Mouse (Mus musculus): ENCODE data around the gene Olfr1368.
"Not testable (repeated sequence)": the region's sequence is repeated elsewhere in the genome, so short reads cannot be mapped to it uniquely, and the experiment has no call there.

Olfr1368 gene

DNA sequence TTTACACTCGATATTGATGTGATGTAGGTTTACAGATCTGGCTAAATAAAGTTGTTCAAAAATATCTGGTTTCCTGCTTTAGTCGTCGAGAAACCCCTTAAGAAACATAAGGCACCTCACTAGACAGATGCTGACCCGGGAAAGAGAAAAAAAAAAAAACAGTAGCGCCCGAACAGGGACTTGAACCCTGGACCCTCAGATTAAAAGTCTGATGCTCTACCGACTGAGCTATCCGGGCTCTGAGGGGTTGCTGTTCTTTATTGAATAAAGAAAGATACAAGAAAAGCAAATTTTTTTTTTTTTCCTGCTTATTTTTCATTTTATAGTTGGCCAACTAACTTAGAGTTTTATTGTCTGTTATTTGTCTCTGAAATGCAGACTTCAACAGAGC lies 22.2 kb upstream of the Olfr1368 start:
- DNase-seq (ENCODE audit: low spot score in 2 of 2), result peak in 1 of 2 experiments; percentile 46

DNA sequence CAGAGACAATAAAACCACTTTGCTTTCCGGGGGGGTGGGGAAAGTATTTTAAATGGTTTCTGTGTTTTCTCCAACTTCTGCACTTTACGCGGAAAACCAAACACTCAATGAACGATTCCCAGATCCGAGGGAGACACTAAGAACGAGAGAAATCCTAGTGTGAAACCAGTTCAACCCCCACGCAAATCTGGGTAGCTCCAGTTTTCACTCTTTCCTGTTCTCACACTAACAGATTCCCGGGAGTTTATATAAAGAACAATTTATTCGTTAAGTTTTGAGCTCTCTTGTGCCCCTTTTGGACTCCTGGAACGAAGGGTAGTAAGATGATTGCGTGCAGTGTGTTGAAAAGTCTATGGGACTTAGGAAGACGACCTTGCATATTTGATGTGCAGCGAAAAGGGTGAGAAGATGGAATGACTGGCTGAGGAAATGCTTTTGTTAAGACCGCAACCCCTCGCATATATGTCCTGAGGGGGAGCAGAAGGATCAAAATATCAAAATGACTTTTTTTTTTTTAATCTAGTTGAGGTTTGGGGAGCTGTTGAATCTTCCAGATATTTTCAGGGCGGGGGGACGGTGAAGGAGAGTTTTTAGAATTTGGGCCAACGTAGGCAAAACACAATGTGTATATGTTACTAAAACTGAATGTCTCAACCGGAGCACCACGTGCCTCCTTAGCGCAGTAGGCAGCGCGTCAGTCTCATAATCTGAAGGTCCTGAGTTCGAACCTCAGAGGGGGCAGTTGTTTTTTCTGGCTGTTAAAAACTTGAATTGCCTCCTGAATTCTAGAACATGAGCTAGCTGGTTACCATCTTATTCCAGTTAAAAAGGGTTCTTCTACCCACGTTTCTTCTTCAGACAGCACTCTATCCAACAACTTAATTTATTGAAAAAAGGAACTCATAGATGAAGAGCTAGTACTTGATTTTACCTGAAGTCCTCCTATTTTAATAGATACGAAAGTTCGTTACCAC lies 21.6 kb upstream of the Olfr1368 start:
- peak; percentile 64 to 85 for DNase-seq (ENCODE audit: low spot score in 2 of 2)

- DNase-seq (ENCODE audit: low spot score in 2 of 2), result no peak
Measured at GRCm38 (mm10) chr13:21162591-21162990, 16.9 kb upstream of the Olfr1368 start.

DNA sequence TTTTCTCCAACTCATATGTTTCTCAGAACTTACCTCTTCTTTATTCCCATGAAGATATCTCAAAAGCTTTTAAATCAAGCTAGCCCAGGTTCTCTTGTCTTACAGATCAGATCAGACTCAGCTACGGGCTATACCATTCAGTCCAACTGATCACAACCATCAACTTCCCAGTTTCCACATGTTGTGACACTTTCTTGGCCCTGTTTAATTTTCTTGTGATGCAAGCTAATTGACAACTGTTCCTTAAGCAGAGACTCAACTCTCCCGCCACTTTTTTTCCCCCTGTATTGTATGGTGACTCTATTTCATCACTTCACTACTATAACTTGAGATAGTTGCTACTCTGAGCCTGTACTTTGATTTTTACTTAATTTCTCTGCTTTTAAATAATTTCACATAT lies 15.9 kb upstream of the Olfr1368 start:
- DNase-seq (ENCODE audit: low spot score in 2 of 2), result no peak

DNA sequence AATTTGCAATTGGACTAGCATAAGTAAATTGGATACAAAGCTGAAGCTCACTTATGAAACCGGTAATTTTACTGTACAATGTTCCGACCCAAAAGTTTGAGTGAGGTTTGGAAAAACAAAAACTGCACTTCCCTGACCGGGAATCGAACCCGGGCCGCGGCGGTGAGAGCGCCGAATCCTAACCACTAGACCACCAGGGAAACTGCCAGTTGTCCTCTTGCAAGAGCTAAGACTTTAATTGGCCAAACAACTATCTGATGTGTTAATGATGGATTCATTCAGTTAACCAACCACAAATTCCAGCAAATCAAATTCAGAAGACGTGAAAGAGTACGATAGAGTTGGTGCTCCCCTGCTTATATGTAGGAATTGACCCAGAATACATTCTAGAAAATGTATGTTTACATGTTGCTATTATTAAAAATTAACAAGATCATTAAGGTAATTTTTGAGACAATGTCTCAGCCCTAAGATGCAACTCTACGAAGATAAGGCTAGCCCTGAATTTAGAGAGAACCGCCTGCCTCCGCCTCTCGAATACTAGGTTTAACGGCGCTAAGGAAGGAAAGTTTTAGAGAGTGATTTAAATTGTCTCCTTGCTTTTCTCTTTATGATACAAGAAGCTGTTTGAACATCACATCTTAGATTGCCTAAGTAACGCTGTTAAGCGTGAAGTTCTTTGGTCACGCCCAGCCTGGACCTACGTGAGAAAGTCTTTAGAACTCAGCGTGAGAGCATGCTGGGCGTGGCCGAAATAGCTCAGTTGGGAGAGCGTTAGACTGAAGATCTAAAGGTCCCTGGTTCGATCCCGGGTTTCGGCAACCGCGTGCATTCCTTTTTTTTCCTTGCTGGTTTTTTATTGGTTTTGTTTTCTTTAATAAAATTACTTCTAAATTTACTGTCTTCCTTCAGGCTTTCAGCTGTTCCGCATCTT lies 15.3 kb upstream of the Olfr1368 start:
- peak; percentile 70 to 92 for DNase-seq (ENCODE audit: low spot score in 2 of 2)

- no peak for DNase-seq (ENCODE audit: low spot score in 2 of 2)
Measured at GRCm38 (mm10) chr13:21160041-21160511, 14.4 kb upstream of the Olfr1368 start.

- DNase-seq (ENCODE audit: low spot score in 2 of 2), result no peak
Measured at GRCm38 (mm10) chr13:21159475-21159819, 13.8 kb upstream of the Olfr1368 start.

DNA sequence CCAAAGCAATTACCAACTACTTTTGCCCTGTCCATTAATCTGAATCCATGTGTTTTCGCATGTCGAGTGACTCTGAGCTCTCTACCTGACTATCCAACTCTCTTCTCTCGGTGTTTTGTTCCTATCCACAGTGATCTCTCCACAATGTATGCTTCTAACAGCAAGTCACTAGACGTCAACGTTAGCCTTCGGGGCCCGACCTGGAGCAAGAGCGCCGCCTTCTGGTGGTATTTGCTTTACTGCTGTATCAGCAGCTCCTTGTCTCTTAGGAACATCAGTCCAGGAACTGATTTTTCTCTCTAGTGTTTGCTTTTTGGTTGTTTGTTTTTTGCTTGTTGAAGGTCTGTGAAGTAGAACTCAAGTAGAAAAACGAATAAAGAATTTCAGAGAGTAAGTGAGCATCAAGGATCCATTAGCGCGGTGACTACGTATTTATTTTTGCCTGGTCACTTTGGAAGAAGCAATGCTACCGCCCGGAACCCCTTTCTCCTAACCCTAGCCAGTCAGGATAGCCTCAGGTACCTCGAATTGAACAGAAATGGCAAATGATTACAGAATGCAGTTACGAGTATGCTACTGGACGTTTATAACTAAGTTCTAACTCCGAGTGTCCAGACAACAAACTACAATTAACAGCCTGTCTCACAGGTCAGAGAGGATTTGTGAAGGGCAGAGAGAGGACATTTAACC lies 13.3 kb upstream of the Olfr1368 start:
- peak; percentile 57 to 84 for DNase-seq (ENCODE audit: low spot score in 2 of 2)

- no peak for DNase-seq (ENCODE audit: low spot score in 2 of 2)
Measured at GRCm38 (mm10) chr13:21158071-21158470, 12.4 kb upstream of the Olfr1368 start.

GRCm38 (mm10) chr13:21155888-21156287 lies 10.2 kb upstream of the Olfr1368 start:
- DNase-seq (ENCODE audit: low spot score in 2 of 2), result no peak

GRCm38 (mm10) chr13:21142421-21142820 lies 3.2 kb downstream of the Olfr1368 start:
- no peak for DNase-seq (ENCODE audit: low spot score in 2 of 2)

- DNase-seq (ENCODE audit: low spot score in 2 of 2), result not testable (repeated sequence)
Measured at GRCm38 (mm10) chr13:21129339-21129738, 16.3 kb downstream of the Olfr1368 start, which contains the start of gene Olfr263. Gene Olfr263, plus strand, starts transcription at chr13:21129639.

- no peak for DNase-seq (ENCODE audit: low spot score in 2 of 2)
Measured at GRCm38 (mm10) chr13:21114121-21114520, 31.5 kb downstream of the Olfr1368 start.

DNA sequence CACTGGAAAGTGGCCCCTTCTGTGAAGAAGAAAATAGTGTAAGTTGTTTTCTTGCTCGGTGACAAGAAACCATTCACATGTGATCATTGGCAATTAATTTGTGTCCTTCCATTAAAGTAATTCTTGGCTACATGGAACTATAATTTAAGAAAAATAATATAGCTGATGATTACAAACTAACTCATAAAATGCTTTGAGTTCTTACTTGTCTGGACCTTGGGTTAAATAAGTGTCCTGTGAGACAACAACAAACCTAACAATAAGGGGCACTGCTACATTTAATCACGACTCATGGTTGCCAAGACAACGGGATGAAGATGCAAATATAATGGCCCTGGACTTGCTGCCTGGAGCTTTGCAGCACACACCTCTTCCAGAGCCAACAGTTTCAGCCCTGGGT lies 34.5 kb downstream of the Olfr1368 start, which contains the start of gene Olfr1369-ps1:
Olfr1369-ps1 (plus strand) TSS at position 301 of the 400 bp plus-strand sequence.
- not testable (repeated sequence) for DNase-seq (ENCODE audit: low spot score in 2 of 2)

- DNase-seq (ENCODE audit: low spot score in 2 of 2), result no peak
Measured at GRCm38 (mm10) chr13:21110441-21110840, 35.2 kb downstream of the Olfr1368 start.

DNA sequence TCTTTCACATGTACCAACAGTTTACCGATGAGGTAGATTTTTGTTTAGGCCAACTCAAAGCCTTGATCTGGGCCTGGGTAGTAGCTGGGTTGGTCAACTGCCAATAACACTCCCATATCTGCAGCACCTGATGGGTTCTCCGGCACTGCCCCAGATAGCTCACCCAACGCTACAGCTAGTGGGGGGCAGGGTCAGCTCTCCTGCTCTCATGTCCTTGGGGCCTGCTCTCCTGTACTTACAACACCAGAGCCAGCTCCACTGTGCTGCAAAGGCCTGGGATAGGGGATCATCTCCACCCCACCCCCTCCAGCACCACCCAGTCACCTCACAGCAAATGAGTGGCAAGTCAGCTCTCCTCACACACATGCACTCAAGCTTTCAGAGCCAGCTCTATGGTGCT lies 35.9 kb downstream of the Olfr1368 start:
- no peak for DNase-seq (ENCODE audit: low spot score in 2 of 2)

Measured in heart, adult 9 months (tissue).